Mouse (Mus musculus) adrenal gland (tissue): ENCODE data around the gene Fgr.

ENCODE experiments used
- intact Hi-C: fragments of 180-260 bp; cut with DNase I; formaldehyde crosslinking; loops from one replicate; pipeline ENCODE4 v1.15.1; 2025

Gene Fgr

DNA sequence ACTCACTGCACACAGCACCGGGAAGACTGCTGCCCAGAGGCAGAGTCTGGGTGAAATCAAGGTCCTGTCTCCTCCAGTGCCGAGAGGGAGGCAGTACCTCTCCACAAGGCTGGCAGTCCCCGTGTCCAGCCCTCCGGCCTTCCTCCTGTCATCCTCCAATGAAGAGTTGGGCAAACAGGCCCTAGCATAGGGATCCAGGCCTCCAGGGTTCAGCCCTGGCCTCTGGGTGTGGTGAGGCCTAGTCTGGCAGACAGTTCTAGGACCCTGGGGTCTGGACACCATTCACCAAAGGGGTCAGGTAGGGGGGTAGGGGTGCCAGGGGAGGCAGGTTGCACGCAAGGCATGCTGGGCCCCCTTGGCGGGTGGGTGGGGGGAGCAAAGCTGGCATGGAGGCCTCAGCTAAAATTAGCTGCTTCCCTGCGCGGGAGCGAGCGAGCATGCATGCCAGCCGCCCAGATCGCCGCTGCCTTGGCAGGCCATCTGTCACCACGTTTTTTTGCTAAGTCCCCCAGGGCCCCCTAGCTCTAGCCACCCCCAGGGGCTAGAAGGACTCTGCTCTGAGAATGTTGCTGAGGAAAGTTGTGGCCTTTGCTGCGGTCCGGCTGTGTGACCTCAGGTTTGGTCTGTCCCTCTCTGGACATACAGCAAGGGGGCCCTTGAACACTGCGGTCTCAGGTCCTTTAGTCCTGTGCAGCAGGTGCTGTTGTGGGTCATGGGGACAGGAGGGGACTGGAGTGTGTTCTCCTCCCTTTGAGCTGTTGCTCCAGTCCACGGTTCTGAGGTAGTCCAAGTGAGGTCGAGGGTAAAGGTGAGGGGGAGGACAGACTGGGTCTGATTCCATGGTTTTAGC is 75.4 kb downstream of the Fgr start:
- intact Hi-C loops: no loop called here

- intact Hi-C loops: no loop called here
Measured at GRCm38 (mm10) chr4:133050196-133050836, 76.4 kb downstream of the Fgr start.

DNA sequence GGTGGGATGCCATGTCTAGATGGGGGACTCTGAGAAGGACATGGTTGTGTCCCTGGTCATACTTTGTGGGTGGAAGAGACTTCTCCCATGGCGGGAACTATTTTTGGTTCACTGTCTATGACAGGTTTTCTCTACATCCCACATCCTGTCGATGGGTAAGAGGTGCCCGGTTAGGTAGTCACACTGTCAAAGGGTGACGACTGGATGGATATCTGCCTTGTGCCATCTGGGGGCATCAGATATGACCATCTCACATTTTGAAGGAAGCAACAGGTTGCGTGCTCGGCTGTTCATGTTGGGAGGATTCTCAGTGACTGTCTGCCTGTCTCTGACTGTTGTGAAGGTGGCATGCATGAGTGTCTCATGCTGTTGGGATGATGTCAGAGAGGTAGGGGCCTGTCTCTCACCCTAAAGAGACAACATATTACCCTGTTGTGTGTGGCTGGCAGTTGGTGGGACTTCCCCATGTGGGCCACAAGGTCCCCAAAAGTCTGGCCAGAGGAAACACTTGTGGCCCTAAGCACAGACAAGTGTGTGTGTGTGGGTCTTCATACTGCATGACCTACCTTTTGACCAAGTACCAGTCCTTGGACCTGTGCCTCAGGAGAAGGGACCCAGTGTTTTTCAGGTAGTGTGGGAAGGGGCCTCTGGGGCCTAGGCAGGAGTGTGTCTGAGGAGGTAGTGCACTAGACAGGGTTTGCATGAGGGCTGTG is 77.1 kb downstream of the Fgr start:
- intact Hi-C loops: no loop called here

DNA sequence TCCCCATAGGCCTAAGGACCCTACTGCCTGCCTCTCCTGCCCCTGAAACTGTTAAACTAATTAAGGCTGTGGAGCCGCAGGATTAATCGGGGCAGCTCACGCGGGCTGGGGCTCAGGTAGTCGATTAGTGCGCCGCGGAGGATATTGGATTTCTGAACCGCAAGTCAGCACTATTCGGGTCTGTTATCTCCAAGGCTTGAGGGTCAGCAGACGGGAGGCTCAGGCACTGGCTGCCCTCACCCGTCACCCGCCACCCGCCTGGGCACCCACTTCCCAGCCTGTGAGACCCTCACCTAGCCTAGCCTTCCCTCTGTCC is 77.6 kb downstream of the Fgr start:
- intact Hi-C loops: no loop called here
